Mouse (Mus musculus): Measurements from ENCODE around the gene Sncg.
"Not testable (repeated sequence)": the region's sequence is repeated elsewhere in the genome, so short reads cannot be mapped to it uniquely, and the experiment has no call there.

The Sncg gene

DNA sequence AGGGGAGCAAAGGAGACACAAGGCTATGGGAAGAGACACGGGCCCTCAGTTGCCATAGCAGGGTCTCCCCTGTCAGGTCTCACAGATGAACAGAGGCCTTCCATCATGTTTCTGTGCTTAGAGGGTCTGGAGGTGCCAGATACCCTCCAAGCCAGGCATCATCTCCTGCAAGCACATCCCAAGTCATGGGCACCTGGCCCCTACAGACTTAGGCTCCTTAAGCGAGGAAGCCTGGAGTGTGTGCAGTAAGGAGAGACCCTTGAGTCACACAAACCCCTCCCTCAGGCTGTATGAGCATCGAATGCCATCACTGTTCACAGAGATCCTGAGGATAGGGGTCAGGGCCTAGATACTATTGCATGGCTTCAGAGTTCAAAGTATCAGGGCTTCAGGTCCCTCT is 3.7 kb downstream of the Sncg start:
- no peak for DNase-seq (ENCODE audit: low spot score)

DNA sequence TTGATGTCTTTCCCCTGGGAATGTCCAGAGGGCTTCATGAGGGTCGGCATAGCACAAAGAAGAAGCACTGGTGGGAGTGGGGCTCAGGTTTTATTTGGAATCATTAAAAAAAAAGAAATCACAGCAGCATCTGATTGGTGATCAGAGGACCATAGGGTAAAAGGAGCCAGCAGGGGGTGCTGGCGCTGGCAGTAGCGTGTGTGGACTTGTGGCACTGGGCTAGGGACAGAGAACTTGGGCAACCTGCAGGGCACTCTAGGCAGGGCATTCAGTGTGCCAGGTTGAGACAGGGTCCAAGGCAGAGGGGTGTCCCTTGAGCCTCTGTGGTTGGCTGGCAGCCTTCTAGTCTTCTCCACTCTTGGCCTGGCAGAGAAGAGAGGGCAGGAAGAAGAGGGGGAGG is 4.4 kb downstream of the Sncg start:
- no peak for DNase-seq (ENCODE audit: low spot score)

DNA sequence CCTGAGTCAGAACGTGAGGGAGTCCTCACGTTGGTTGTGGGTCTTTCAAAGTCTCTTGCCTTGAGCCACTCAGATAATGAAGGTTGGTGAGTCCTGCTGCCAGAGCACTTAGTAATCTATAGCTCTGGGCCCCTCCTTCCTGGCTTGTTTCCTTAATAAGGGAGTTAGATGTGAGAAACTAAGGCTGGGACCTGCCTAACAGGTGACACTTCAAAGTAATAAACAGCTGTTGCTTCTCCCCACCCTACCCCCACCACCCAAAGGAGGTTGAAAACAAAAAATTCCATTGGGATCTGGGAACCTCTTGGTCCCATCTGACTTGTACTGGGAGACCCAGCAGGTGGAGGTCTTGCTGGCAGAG is 9.5 kb downstream of the Sncg start:
- DNase-seq (ENCODE audit: low spot score): no peak

DNA sequence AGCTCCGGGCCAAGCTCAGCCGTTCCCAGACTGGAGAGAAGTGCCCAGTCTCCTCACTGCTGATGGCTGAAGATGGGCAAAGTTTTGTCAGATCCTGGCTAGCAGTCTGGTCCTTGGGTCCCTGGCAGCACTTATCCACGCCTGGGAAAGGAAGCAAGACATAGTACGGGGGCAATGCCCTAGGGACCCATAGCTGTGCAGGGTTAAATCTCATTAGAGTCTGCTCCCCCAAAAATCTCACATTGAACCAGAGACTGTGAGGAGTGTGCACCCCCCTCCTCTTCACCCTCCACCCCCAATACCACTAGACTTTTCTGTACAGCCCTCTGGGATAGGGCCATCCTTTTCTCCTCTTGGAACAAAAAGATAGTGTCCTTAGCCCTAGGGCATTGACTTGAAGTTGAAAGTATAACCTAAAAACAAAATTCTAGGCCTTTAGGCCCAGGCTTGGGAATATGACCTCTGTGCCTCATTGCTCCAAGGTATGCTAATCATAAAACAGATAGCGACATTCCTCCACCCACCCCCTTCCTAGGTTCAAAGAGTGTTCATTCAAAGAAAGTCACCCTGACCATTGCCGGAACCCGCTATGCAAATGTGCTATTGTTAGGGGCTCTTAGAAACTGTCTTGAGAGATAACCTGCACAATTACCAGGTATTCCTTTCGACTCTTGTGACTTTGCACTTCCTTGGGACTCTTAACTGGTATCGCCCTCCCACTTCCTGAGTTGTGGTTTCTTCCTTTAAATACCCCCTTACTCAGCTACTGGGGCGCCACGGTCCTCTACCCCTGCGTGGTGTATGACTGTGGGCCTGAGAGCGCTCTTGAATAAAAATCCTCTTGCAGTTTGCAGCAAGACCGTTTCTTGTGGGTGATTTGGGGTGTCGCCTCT is 10.1 kb downstream of the Sncg start:
- DNase-seq (ENCODE audit: low spot score): not testable (repeated sequence)

DNA sequence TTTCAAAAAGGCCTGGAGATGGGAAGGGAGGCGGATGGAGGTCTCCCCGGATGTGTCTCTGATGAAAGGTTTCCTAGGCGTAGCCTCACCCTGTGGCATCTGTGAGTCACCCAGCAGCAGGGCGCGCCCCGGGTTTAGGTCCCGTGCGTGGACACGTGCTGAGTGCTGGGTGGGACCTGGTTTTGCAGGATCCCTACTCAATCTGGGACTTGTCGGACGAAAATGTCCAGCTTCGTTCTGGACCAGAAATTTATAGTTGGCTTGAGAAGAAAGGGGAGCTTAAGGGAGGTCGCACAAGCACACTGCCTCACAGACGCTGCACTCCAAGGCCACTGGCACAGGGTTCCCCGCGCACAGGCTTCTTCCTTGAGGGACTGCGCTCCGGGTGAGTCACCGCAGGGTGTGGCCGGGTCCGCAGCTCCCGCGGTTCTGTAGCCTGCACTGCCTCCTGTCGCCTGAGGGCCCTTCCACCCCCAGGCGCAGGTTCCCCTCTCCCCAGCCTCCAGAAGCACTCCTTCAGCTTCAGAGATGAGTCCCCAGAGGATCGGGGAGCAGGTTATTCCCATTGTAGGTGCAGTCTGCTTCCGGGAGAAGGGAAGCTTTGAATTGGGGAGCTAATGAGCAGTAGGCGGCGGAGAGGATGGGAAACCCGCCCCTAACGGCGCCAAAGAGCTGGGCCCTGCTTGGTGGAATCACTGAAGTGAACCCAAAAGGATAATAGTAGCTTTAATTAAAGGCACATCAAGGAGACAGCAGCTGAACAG is 10.9 kb downstream of the Sncg start:
- peak; percentile 41 for DNase-seq (ENCODE audit: low spot score)

DNA sequence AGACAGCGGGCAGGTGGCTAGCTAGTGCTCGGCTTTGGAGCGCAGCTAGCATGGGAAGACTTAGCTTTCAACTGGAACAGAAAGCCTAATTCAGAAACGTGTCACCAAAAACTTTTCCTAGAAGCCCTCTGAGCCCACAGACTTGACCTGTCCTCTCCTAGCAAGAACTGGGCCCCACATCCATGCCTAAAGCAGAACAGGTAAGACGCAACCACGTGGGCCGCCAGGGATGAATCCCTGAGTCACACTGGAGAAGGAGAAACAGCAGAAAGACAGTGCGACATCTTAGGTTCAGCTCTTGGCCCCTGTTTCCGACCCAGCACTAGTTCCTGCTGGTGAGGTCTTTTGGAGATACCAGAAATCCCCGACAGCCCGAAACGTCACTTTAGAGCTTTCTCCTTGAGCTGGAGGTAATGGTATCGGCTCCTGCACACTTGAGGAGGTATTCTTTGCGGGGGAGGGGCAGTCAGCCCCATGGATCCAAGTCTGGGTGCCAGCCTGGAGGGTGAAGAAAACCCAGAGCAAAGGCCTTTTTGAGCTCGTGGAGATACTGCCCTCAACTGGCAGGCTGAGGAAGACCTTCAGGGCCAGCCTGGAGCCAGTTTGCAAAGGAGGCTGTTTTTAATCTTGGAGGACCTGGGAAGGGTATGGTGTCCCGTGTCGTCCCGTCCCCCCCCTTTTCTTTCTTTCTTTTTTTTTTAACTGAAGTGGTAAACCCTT is 11.7 kb downstream of the Sncg start:
- peak; percentile 70 for DNase-seq (ENCODE audit: low spot score)

DNA sequence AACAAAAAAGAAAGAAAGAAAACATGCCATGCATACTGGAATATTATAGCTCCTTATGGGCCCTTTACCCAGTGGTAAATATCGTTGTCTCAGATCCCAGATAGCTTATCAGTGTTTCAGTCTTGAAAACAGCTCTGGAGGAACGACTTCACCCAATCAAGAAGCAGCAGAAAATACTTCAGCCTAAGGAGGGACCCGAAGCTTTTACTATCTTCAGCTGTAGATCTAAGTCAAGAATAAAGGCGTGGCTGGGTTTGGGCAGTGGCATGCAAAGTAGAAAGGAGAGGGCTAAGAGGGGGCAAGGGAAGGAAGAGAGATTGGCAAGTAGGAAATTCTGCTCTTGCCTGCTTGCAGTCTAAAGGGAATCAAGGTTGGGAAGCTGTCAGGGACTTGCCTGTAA is 12.5 kb downstream of the Sncg start:
- no peak for DNase-seq (ENCODE audit: low spot score)

DNA sequence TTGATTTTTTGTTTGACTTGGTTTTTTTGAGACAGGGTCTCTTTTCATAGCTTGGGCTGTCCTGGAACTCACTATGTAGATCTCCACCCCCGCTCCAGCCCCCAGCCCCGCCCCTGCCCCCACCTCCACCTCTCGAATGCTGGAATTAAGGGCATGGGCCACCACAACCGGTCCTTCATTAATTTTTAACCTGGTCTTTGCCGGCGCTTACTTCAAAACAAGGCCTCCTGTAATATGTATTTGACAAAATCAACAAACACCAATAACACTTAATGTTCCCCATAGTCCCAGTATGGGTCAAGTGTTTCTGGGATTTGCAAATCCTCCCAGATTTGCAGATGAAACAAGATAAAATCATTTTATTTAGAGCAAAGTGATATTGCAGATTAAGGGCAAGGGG is 14.3 kb downstream of the Sncg start:
- DNase-seq (ENCODE audit: low spot score): no peak

DNA sequence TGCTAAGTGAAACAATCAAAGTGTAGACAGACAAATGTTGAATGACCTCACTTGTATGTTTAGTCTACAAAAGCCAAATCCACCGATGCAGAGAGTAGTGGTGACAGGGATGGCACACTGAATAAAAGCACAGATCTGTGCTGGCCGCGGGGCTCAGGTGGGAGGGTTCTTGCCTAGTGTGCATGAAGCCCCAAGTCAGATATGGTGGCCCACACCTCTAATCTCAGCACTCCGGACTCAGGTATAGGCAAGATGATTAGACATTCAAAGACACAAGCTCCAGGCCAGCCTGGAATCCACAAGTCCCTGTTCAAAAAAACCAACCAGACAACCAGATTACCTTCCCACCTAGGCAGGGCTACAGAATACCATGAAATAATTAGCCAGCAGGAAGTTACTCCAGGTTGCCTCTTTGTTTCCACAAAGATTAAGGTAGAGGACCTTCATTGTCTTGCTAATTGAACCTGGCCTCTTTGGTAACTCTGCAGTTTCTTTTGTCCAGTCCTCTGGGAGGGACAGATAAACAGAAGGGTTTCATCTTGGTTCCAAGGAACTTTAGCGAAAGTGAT is 14.8 kb downstream of the Sncg start:
- no peak for DNase-seq (ENCODE audit: low spot score)

DNA sequence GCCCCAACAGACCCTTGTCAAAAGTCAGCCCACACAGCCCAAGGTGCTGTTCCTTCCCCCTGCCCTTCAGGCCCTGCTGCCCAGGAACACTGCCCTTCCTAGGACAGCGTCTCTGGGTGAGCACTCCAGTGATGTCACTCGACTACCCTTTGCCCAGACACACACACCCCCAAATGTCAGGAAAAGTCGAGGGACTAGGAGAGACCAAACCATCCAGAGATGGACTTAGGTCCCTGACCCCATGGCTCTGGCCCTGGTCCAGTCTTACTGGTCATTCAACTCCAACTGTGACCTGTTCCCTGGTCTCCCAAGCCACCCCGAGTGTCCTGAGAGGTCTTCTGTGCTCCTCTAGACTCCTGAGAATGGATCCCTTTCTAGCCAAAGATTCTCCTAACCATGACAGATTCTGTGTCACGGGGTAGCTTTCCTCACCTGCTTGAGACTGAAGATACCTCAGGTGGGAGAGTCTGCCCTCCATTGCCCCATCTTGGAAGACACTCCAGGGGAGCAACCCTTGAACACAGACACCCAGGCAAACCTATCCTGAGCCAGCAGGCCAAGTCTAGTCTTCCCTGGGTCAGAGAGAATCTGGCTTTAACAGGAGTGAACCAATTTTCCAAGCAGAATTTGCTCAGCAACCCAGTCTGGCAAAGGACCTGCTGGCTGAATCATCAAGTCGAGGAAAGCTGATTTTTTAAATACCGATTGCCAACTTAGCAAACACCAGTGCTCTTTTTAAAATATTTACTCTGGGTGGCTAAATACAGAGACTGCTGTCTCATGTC is 16.7 kb downstream of the Sncg start:
- no peak for DNase-seq (ENCODE audit: low spot score)

DNA sequence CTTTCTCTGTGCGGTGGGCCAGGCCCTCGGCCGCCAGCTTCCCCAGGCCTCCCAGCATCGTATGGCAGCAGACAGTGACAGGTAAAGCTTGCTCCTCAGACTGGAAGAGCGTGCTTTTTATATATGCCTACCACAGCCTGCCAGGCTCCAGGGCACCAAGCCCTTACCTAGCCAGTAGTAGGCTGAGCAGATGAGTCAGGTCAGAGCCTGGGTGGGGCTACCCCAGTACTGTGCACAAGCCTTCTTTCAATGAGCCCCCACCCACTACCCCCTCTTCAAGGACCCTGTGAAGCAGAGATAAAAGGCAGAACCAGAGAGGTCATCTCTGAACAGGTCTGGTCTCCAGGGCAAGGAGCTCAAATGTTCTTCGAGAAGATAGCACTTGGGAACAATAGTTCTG is 19.3 kb downstream of the Sncg start, which contains the start of gene Fam25c:
Gene Fam25c, minus strand, starts transcription at position 133 of the 400 bp plus-strand sequence.
- DNase-seq (ENCODE audit: low spot score): no peak

DNA sequence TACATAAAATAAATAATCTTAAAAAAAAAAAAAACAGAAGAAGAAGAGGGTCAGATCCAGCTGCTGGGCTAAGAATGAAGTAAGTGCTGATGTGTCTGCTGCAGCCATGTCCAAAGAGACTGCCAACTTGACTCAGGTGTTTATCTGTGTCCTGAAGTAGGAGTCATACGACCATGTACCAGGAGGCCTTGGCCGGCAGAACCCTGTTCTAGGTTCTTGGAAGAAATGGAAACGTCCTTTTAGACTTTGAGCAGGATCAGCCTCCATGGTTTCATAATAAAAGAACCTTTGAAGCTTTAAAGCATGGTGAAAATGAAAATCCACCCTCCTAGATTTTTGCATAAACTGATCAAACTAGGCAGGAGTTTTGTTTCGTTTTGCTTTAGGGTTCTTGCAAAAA is 20.1 kb downstream of the Sncg start:
- DNase-seq (ENCODE audit: low spot score): no peak

DNA sequence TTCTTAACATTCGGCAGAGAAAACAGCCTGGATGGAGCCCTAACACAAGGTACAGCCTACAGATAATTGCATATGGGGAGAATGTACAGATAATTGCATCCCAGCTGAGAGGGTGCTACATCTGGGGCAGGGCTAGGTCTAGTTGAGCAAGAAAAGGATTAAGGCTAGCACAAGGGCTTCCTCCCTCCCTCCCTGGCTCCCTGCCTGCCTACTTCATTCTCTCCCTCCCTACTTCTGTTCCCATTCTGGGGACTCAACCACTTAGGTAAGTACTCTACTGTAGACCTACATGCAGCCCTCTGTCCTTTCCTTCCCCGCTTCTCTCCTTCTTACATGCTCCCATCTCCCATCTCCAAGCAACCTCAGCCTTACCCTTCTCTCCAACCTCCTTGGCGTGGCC is 21.3 kb downstream of the Sncg start:
- no peak for DNase-seq (ENCODE audit: low spot score)

DNA sequence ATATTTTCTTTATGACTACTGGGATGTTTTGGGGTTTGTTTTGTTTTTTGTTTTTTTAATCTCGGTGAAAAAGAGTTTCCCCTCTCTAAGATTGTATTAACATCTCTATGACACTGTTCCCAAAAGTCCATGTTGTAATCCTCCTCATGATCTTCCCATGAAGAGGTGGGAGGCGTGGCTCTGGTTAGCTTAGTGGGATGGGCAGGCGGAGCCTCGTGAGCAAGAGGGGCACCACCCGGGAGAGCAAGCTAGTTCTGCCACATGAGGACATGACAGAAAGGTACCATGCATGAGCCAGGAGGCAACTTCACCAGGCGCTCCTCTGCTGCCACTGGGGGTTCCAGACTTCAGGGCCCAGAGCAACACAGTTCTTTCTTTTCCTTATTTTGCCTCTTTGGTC is 22.1 kb downstream of the Sncg start:
- no peak for DNase-seq (ENCODE audit: low spot score)

DNA sequence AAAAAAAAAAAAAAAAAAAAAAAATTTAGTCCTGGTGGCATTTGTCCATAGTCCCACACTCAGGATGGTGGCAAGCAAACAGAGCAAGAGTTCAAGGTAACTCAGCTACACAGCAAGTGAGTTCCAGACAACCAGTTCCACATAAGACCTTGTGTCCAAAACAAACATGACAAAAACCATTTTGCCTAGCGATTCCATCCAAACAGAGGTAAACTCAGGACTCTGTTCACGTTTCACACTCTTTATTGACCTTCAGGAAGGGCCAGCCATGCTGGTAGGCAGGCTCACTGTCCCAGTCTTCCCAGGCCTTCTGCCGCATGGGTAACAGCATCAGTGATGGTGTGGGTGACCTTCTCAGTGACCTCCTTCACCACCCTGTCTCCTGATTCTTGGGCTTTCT is 22.9 kb downstream of the Sncg start:
- DNase-seq (ENCODE audit: low spot score): no peak

DNA sequence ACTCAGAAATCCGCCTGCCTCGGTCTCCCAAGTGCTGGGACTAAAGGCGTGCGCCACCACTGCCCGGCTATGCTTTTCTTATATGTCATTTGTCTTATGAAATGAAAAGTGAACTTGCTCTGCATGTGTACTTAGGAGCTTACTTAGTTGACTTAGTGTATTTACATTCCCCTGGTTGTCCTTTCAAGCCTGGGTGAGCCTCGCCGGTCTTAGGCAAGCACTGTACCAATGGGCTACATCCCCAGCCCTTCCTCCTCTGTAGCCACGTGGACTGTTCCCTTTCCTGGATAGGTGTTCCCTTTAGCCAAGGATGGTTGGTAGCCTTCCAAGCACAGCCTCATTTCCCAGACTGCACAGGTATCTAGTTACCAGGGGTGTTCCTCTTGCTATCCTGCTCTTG is 25.6 kb downstream of the Sncg start:
- DNase-seq (ENCODE audit: low spot score): no peak

DNA sequence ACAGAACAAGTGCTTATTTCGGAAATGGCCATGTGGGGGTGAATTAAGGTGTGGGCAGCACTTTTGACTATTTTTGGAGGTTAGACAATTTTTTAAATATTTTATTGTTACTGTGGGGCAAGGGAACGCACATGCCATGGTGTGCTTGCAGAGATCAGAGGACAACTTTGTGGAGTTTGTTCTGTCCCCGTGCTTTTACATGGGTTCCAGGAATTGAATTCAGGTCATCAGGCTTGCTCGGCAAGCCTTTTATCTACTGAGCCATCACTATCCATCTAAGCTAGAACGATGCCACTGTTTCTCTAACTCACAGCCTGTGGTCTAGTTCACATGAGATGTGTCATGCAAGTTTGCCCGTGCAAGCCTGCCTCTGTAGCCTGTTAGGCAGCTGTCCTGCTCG is 26.3 kb downstream of the Sncg start:
- no peak for DNase-seq (ENCODE audit: low spot score)

DNA sequence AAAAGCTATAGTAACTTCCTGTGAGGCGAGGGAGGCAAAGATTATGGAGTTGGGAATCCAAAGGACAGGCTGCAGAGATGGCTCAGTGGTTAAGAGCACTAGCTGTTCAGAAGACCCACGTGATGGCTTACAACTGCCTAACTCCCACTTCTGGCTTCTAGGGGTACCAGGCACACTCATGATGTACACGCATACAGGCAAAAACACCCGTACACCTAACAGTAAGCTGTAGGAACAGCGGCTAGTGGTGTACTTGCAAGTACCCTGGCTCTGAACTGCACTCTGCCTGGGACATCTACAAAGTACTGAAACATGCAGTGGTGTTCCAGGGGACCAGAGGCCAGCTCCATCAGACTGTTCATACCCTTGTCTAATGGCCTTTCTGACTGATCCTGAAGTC is 27.5 kb downstream of the Sncg start:
- DNase-seq (ENCODE audit: low spot score): no peak

DNA sequence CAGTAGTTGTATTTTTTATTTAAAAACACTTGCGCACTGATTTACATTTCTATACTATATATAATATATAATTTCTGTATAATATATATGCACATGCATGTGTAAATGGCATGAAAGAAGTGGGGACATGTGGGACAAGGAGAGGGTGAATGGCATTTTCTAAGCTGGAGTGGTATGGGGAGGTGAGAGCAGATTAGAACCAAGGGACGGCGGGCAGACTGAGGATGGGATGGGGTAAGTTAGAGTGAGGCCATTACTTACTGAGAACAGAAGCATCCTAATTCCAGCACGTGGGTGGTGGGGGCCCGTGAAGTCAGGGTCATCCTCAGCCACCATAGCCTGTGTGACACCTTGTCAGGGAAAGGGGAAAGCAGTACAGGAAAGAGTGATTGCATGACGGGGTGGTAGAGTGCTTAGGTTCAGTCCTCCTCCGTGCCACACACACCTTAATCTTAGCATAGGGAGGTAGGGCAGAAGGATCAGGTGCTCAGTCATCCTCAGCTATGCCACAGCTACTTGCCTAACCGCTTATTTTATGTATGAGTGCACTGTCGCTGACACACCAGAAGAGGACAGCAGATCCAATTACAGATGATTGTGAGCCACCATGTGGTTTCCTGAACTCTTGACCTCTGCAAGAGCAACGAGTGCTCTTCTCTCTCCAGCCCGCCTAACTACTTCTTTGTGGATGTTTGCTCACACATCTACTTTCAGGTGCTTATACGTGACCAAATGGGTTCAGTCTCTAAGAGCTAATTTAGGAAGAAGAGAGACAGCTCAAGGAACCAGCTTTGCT is 28.6 kb downstream of the Sncg start:
- no peak for DNase-seq (ENCODE audit: low spot score)

DNA sequence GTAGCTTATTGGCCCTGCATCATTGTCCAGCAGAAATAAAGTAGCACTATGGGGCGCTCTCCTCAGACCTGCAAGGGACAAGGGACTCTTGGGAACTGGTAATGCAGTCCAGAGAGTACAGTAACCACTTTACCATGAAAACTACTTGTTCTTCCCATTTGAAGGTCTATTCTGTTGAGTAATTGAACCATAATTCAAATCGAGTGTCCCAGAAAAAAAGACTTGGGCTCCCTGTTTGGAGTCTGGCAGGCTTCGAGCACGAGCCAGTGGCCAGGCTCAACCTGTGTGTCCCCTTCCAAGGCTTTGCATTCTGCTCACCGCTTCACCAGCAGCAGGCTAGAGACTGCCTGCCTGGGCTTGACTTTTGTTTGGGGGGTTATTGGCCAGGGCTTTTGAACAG is 30.2 kb downstream of the Sncg start:
- no peak for DNase-seq (ENCODE audit: low spot score)

DNA sequence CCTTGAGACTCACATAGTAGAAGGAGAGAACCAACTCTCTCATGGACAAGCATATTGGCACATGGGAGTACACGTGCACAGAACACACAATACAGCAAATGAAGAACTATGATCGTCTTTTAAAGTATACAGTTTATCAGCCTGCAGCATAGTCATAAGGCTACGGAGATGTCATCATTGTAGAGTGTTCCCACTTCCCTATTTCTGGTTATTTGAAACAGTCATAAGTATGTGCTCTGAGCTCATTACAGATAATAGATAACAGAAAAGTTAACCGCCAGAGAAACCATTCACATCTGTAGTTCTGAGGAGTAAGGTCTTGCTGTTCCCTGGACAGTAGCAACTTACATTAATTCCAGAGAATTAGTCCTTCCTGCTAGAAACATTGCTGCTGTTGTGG is 31.5 kb downstream of the Sncg start:
- DNase-seq (ENCODE audit: low spot score): no peak
